Mouse (Mus musculus) c-Kit-negative CD71-positive TER-119-positive erythroid progenitor cells, embryonic 14.5 days (primary cell): ENCODE data around the gene Gm32742.

Experiments
- DNase-seq: peaks from one replicate; pipeline ENCODE4 v3.0.0-alpha.2; 2013; ENCODE audit warnings: low read depth, low spot score

The Gm32742 gene

DNA sequence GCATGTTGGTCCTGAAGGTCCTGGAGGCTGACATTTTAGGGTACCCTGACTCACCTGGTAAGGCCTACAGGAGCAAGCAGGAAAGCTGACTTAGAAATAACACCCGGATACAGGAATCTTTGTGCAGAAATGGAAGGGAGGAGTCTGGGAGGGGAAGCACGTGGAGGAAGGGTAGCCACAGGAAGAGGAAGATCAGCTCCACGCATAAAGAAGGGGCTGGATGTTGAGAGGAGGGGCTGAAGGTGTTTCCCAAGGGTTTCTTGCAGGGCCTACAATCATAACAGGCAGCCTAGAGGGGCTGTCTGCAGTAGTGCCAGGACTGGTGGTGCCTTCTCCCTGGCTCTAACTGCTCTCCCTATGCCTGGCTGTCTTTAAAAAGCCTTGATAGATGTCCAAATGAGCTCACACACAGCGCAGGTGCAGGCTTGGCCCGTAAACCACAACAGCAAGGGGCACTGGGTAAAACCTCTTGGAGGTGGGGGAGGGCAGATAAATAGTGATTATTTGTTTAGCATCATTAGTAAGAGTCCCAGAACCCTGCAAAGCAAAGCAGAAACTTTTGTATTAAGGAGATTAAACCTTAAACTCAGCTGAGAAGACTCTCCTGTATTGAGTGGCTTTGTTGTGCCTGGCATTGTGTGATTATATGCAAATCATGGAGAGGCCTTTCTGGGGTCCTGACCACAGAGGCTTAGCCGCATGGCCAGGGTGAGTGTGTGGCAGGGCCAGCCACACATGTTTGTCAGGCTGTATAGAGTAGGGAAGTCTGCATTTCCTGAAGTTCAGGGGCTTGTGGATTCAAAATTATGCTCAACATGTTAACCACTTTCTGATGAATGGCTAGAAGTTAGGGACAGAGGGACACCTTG lies at the start of gene Gm32742:
Gene Gm32742, minus strand, starts transcription at position 206 of the 869 bp plus-strand sequence.
- DNase-seq, result no peak

DNA sequence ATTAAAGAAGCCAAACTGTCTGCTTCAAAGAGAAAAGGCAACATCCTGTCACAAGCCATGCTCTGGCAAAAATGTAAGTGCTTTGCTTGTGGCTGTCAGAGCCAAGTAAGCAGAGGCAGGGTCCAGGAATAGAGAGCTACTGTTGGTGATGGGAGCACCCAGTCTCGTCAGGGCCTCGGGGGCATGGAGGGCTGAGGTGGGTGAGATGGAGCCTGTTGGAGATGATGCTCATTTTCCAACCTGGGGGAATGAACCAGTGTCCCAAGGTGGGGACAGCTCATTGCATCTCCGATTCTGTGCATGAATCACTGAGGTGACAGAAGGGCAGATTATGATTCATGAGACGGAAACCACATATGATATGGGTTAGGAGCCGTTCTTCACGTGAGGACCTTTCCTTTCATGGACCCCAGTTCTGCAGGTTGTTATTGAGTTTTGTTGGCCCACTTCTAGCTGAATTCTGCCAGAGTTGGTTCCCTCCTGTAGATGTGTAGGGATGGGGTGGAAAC lies 48.5 kb upstream of the Gm32742 start:
- no peak for DNase-seq

DNA sequence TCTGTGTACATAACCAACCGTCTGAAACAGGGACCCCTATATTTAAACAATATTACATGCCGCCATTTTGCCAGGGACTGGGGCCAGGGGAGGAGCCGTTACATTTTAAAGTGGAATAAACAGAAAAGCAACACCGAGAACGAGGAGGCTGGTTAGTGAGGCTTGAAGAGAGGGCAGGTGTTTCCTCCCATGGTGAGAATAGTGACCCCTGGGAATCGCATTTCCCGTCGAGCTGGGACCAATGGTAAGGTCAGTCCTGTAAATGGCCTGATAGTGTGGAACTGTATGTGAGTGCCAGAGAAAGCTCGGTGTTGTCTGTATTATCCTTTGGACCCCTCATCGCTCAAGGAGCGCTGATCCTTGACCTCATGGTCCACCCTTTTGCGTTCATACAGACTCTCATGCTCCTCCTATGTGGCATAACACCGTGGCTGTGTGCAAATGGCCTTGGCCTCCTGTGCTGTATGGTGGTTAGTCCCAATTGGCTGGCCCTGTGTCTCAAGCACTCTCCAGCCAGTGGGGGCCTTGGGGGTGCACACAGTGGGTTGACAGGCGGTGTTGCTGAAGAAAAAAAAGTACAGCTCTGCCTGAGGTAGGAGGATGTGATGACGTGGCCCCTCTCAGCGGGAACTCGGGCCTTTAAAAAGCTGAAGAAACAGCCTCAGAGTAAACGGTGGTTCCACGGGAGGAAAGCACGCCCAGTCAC lies 47.9 kb upstream of the Gm32742 start, which contains the start of gene Pou2af1:
Gene Pou2af1, plus strand, starts transcription at position 686 of the 706 bp plus-strand sequence.
- DNase-seq, result no peak

DNA sequence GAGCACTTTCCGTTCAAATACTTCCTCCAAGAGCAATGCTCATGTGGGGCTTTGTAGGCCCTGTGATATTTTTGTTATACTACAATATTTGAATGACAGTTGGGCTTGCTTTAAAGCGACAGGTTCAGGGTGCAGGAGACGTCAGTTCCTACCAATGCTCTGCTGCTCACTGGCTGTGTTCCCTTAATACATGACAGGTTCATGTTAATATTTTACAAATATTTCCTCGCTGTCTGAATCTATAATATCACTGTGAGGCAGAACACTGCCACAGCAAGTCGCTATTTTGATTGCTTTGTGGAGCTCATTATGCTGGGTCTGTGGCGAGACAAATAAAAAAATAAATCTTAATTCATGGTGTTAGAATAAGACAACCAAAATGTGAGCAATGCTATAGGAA lies 45.9 kb upstream of the Gm32742 start:
- DNase-seq, result no peak

DNA sequence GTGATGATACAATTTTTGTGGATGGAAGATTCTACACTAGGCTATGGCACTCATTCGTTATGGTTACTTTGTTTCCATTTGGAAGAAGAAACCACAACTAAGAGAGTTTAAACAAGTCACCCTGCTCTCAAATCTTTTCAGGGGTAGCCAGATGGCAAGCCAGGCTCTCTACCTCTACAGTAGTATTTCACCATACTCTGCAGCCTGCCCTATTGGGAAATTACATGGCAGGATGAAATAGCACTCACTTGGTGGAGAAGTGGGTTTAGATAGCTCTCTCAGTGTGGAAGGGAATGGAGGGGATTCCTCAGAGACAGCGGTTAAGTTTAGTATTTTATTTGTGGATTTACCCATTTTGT lies 43.6 kb upstream of the Gm32742 start:
- no peak for DNase-seq

DNA sequence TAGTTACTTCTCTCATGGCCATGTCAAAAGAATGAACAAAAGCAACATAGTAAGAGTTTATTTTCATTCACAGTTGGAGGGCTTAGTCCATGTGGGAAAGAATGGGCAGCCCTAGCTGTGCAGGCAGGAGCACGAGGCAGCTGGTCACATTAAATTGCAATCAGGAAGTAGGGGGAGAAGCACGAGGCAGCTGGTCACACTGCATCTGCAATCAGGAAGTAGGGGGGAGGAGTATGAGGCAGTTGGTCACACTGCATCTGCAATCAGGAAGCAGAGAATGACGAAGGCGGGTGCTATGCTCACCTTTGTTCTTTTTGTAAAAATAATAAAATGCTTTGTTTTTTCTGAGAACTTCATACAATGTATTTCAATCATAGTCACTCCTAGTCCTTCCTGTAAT lies 29.5 kb upstream of the Gm32742 start:
- DNase-seq, result no peak

DNA sequence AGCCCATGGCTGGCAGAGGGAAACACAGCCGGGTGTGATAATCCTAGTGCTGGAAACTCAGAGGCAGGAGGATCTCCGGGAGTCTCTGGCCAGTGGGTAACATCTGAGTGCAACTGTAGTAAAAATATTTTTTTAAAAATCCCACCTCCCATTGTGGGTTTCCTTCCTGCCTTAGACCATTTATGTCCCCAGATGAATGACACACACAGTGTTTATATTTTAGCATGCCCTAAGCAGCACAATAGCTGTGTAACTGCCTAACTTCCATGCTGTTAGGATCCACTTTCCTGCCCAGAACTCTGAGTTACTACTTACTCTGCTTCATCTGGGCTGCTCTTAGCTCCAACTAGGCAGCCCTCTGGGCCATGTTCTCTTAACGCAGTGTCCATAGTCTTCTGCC lies 25.3 kb upstream of the Gm32742 start:
- DNase-seq, result no peak

DNA sequence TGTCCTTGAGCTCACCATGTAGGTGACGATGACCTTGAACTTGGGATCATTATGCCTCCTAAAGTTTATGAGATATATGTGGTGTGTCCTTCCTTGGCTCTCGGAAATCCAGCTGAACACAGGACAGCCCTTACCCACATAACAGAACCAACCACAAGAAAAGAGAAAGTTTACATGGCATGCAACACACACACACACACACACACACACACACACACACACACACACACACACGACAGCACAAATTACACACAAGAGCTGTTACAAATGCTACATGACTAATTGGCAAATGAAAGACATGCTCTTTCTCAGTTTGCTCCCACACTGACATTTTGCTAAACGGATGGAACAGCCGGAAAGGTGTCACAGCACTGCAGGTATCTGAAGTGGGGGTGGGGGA lies 20.6 kb upstream of the Gm32742 start:
- DNase-seq, result no peak

DNA sequence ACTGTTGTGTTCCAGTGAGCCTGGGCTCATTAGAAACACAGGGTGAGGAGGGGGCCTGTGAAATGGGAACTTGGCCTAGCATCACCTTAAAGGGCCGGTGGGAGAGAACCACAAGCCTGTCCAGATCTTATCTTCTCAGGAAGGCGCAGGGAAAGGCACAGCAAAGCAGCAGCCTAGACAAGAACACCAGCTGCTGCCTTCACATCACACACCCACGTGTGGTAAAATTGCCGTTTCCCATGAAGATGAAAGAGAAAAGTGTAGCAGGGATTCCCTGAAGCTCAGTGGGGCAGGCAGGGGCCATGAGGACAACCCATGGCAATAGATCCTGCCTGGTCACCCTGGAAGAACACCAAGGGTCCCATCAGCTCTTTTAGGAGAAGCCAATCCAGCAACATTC lies 20.1 kb upstream of the Gm32742 start:
- DNase-seq, result no peak

DNA sequence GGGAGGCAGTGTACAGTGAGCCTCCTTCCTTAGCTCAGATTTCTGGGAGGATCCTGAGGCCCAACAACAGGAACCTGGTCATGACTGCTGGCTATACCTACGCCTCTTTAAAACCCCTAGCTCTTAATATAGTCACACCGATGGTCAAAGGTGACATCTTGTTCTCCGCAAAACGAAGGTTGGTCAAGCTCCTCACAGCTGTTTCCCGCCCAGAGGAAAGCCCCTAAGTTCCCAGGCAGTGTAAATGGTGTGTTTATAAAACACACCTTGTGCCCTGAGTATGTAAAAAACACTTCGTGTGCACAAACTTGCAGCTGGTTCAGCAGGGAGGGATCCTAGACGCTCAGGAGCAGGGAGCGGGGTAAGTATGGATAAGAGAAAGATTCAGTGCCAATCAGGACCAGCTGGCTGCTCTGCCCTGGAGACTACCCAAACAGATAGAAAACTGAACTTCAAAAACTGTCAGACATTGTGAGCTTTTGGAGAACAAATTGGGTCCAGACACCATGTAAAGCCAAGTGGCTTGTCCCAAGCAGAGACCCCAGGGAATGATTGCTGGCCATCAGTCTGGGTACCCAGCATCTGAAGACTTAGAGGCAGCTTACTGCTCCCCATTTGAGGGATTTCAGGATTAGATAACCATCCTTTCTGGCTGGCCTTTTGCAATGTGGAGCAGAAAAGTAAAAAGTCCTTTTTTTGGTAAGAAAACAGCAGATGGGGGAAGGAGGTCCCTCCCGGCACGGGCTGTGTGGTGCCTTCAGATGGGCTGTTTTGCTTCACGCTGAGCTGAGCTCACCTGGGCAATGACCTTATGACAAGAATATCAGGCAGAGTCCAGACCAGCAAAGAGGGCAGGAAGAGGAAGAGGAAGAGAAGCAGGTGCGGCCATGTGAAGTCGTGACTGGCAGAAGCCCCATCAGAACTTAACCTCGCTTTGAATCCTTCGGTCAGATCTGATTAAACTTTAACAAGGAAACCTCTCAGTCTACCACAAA lies 17.7 kb upstream of the Gm32742 start:
- no peak for DNase-seq

DNA sequence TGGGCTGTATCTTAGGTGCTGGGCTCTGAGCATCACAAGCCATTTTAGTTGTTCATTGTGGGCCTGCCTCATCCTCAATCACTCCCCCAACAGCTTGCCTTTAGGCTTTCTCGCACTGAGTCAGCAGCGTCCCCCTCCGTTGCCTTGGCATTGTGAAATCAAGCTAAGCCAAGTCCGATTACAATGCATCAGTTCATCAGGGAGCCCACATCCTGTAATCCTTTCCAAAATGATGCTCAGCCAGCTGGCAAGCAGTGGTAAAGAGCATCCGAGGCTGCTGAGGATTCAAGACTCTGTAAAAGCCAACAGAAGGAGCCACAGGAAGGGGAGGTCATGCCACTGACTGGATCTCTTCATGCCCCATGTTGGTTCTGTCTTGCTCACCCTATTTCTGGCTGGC lies 15.3 kb upstream of the Gm32742 start:
- DNase-seq, result no peak

DNA sequence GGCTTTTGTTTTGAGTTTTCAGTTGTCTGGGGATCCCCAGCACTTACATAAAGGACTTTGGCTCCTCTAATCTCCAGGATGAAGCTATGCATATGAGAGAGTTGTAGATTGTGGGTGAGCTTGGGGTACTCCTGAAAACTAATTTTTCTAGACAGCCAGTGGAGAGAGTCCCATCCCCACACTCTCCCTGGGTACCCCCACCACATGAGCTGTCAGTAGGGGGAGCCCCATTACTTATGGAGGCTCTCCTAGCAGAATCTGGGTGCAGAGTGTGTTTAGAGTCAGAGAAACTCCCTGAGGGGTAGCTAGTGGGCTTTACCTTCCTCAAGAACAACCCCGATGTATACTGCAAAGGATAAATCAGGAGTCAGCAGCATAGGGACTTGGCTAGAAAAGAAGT lies 13.0 kb upstream of the Gm32742 start:
- DNase-seq, result no peak

DNA sequence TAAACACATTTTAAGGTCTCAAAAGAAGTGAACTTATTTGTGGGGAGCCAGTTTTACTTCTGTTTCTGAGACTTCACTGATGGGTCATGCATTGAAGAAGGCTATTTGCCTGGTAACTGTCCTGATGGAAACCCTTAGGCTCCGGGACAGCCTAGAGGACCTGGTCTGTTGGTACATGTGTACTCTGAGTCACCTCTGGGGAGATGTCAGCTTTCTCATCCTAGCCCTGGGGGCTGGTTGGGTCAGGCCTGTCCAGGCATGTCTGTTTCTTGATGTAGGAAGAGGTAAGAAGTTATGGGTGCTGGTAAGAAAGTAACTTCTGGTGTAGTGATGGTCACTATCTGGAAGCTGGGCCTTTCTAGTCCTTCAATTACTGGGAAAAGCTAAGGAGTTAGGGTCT lies 10.4 kb upstream of the Gm32742 start:
- DNase-seq, result no peak

DNA sequence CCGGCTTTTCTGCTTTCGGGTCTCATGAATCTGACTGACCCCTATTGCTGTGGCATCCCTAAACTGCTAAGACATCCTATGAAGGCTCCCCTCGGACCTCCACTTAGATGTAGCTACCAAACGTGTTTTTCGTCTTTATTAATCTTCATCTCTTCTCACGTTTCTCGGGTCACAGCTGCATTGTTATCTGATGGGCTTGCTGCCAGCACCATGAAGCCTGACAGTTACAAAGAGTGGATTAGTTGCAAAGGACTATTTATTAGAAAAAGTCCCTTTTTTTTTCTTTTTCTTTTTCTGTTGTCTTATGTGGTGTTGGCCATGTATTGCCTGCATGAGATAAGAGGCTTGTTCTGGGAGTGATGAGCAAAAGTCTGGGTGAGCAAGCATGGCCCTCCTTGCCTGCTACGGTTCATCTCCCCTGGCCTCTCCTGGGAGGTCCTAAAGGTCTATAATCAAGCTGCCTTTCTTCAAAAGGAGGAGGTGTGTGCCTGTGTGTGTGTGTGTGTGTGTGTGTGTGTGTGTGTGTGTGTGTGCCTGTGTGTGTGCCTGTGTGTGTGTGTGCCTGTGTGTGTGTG lies 9.7 kb upstream of the Gm32742 start:
- DNase-seq, result no peak

DNA sequence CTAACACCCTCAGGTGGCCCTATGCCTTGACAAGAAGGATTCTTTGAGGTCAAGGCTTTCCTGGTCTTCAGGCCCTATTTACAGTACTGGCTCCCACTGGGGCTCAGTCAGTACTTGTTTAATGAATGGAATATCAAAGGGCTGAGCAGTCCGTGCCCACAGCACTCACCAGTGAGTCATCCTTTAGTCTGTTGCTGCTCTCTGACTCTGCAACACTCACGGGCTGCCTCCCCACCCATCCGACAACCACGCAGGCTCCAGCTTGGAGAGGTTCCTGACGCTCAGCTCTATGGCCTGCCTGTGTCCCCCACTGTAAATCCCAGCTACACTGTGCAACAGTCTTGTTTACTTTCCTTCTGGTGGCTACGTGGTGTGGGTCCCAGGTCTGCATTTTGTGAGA lies 5.0 kb upstream of the Gm32742 start:
- DNase-seq, result no peak

DNA sequence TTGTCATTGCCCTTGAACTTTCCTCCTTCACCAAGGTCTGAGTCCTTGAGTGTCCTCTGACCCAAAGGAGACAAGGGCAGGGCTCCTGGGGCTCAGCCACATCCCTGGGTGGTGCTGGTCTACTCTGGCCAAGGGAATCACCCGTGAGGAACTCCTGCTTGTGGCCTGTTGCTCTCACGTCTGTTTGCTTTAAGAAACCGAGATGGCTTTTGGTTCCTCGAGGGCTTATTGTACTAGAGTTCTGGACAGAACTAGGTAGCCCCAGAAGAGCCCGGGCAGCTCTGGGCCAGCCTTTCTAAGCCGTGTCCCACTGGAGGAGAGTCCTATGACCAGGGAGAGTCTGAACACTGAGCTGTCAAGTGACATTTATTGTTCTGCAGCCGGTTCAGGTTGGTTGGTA lies 3.8 kb upstream of the Gm32742 start:
- DNase-seq, result no peak

DNA sequence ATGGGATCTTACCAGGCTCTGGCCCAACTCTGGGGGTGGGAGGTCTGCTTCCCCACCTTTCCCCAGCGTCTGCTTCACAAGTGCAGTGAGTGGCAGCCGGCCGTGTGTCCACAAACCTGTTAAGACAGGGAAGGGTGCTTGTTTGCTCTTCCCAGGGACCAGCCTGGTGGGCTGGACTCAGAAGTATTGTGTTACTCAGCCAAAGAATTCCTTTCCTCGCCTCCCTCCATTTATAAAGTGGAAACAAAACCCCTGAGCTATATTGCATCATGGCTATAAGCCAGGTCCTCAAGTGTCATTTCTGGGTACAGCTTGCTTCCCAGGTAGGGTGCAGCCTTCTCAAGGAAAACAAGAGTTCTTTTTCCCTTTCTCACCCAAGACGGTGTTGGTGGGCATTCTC lies 3.4 kb upstream of the Gm32742 start:
- DNase-seq, result no peak

DNA sequence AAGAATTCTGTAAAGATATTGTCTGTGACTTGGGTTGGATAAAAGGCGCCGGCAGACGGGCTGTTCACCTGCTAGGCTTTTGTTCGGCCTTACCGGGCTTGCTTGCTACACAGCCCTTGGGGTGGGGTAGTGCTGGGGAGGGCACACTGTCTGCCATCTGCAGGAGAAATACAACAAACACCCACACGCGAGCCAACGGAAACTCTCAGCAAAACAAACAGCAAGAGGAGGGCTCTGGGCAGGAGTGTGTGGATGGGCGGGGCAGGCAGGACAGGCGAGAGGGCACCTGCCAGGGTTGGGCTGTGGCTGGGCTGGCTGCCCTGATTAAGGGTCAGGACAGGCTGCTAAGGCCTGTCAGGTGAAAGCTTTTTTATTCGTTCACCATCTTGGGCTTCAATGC lies 2.6 kb upstream of the Gm32742 start:
- DNase-seq, result no peak

DNA sequence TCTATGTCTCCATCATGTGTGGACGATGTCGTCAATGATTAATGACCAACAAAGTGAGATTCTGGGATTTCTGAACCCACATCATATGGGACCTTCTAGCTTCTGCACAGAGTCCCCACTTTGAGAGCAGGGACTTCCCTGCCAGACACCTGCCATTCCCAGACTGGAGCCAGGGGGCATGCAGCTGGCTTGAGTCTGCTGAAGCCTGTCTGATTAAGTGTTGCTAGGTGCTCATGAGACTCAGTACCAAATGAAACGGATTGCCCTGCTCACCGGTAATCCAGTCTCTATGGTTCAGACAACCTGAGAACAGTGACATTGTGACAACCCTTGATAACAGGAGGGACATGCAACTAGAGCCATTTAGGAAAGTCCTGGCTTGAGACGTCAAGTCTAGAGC lies 1.3 kb downstream of the Gm32742 start:
- no peak for DNase-seq

DNA sequence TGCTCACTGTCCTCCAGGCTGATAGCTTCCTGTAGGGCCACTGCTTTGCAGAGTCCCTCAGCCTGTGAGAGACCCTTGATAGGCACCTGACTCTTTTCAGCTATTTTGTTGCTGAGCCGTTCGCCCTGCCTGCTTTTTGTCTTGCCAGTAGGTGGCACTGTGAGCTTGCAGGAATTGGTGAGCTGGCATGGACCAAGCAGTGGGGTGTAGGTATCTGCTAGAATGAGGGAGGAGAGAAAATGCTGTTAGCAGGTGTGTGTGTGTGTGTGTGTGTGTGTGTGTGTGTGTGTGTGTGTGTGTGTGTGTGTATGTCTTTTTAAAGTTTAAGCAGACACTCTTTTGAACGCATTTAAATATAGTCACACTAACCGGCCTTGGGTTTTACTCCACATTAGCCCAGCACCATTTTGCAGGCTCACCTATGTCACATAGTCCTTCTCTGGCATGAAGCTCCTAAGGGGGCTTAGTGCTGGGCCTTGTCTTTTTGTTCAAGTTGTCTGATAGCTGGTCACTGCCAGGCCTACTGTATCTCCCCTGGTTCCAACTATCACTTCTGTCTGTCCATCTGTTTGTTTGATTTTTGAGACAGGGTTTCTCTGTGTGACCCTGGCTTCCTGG lies 3.4 kb downstream of the Gm32742 start:
- DNase-seq, result no peak
